Mouse (Mus musculus) mouse embryonic stem cell (cell line): Measurements from ENCODE around the gene Hspb7.

ENCODE experiments used
- in situ Hi-C, 2 experiments: fragments of 300-500 bp; cut with MboI; formaldehyde crosslinking; loops; 1 replicate in 1 of 2; 3 replicates in 1 of 2; pipeline ENCODE4 v1.14.3; 2019 to 2020; ENCODE audit warnings: low sequenced_read_pairs in 2 of 2, low pct_unique_long_range_greater_than_20kb in 1 of 2, mixed read lengths in 1 of 2; ENCODE audit not compliant: unreplicated experiment in 1 of 2

Hspb7 gene

GRCm38 (mm10) chr4:141463472-141463871 lies 42.9 kb downstream of the Hspb7 start:
- in situ Hi-C loops: loop anchor here in 1 of 2 experiments (10.0 kb wide), 1 partner anchor 59 kb away; no protein-coding TSS in a partner anchor

GRCm38 (mm10) chr4:141464722-141465121 lies 44.1 kb downstream of the Hspb7 start:
- in situ Hi-C loops: loop anchor here in 1 of 2 experiments (10.0 kb wide), 1 partner anchor 60 kb away; no protein-coding TSS in a partner anchor

- in situ Hi-C loops: loop anchor here in 1 of 2 experiments (10.0 kb wide), 1 partner anchor 61 kb away; no protein-coding TSS in a partner anchor
Measured at GRCm38 (mm10) chr4:141465512-141466288, 45.1 kb downstream of the Hspb7 start.

- in situ Hi-C loops: loop anchor here in 1 of 2 experiments (10.0 kb wide), 1 partner anchor 62 kb away; no protein-coding TSS in a partner anchor
Measured at GRCm38 (mm10) chr4:141466289-141466795, 45.8 kb downstream of the Hspb7 start.

- in situ Hi-C loops: loop anchor here in 1 of 2 experiments (10.0 kb wide), 1 partner anchor 62 kb away; no protein-coding TSS in a partner anchor
Measured at GRCm38 (mm10) chr4:141466844-141467580, 46.4 kb downstream of the Hspb7 start.

- in situ Hi-C loops: loop anchor here in 1 of 2 experiments (10.0 kb wide), 1 partner anchor 63 kb away; no protein-coding TSS in a partner anchor
Measured at GRCm38 (mm10) chr4:141467581-141467927, 47.0 kb downstream of the Hspb7 start.

- in situ Hi-C loops: loop anchor here in 1 of 2 experiments (10.0 kb wide), 1 partner anchor 64 kb away; no protein-coding TSS in a partner anchor
Measured at GRCm38 (mm10) chr4:141468576-141468975, 48.0 kb downstream of the Hspb7 start.

GRCm38 (mm10) chr4:141469343-141469742 lies 48.8 kb downstream of the Hspb7 start:
- in situ Hi-C loops: loop anchor here in 1 of 2 experiments (10.0 kb wide), 1 partner anchor 65 kb away; no protein-coding TSS in a partner anchor

- in situ Hi-C loops: no loop called here
Measured at GRCm38 (mm10) chr4:141471491-141471890, 50.9 kb downstream of the Hspb7 start.

- in situ Hi-C loops: no loop called here
Measured at GRCm38 (mm10) chr4:141472641-141473321, 52.2 kb downstream of the Hspb7 start.

- in situ Hi-C loops: no loop called here
Measured at GRCm38 (mm10) chr4:141474431-141474830, 53.9 kb downstream of the Hspb7 start.
